Comparison of ENCODE assay signal across 8 mouse cellular contexts in genomic region chr19:32758793-32759161, GRCm38 (mm10). TPM values are rescaled to one million over a fixed set of nuclear protein-coding genes. Genes with fewer than 3 reads are reported as not detected.
DNase-seq lines count a peak whose midpoint lies in the region; ATAC-seq and TF ChIP-seq lines count a peak whose summit lies in the region.

No protein-coding gene starts in this region.

- peak; percentile 34 for DNase-seq in lung, embryonic 14.5 days
- no peak for DNase-seq in lung, adult 18-20 months
- DNase-seq in embryonic facial prominence, embryonic 10.5 days (ENCODE audit: low spot score): no peak
- no peak for DNase-seq in retina, embryonic 14.5 days (ENCODE audit: low spot score)
- no peak for DNase-seq in left cerebral cortex, postnatal 4 days
- no peak for DNase-seq in adrenal gland, postnatal 25 days

- no peak overlapping the region for H3K27ac ChIP-seq in lung, embryonic 14.5 days (ENCODE audit: low read depth)
- peak overlapping the region; percentile 98; the same call in 1 of the 2 replicates for H3K27ac ChIP-seq in embryonic facial prominence, embryonic 10.5 days (replicated peaks)
- peak overlapping the region; percentile 99; the same call in 1 of the 2 replicates for H3K27ac ChIP-seq in intestine, embryonic 15.5 days
- peak overlapping the region; percentile 98; the same call in 1 of the 2 replicates for H3K27ac ChIP-seq in neural tube, embryonic 14.5 days (ENCODE audit: low read depth, low read length)

- no peaks in the 10 kb centered on the region for H3K9me3 ChIP-seq in lung, embryonic 14.5 days (ENCODE audit: low read depth, low read length)
- no peaks in the 10 kb centered on the region for H3K9me3 ChIP-seq in embryonic facial prominence, embryonic 10.5 days
- no peaks in the 10 kb centered on the region for H3K9me3 ChIP-seq in intestine, embryonic 15.5 days
- no peaks in the 10 kb centered on the region for H3K9me3 ChIP-seq in neural tube, embryonic 14.5 days (ENCODE audit: control insufficient read depth, low read length)

- peak overlapping the region; percentile 97 for H3K9ac ChIP-seq in lung, embryonic 14.5 days
- peak overlapping the region; percentile 99 for H3K9ac ChIP-seq in intestine, embryonic 15.5 days
- peak overlapping the region; percentile 78; the same call in 1 of the 2 replicates for H3K9ac ChIP-seq in neural tube, embryonic 14.5 days (replicated peaks; ENCODE audit: low read depth, low read length)

- peaks cover 4% of the 10 kb centered on the region; the same call in 1 of the 2 replicates for H3K4me1 ChIP-seq in lung, embryonic 14.5 days (ENCODE audit: insufficient read depth)
- H3K4me1 ChIP-seq in embryonic facial prominence, embryonic 10.5 days: peaks cover 31% of the 10 kb centered on the region
- peaks cover 14% of the 10 kb centered on the region; the same call in 1 of the 2 replicates for H3K4me1 ChIP-seq in intestine, embryonic 15.5 days (replicated peaks)
- peaks cover 29% of the 10 kb centered on the region for H3K4me1 ChIP-seq in neural tube, embryonic 14.5 days (ENCODE audit: control insufficient read depth, insufficient read depth, low read length)

- no peaks in the 10 kb centered on the region for H3K27me3 ChIP-seq in lung, embryonic 14.5 days (ENCODE audit: insufficient read depth, low read length)
- H3K27me3 ChIP-seq in embryonic facial prominence, embryonic 10.5 days (replicated peaks; ENCODE audit: low read depth, poor library complexity, severe bottlenecking): peaks cover 15% of the 10 kb centered on the region
- 0 out of 2 replicates have a peak, but pooled peaks cover 3% of the 10 kb centered on the region for H3K27me3 ChIP-seq in intestine, embryonic 15.5 days (replicated peaks)
- no peaks in the 10 kb centered on the region for H3K27me3 ChIP-seq in neural tube, embryonic 14.5 days (ENCODE audit: control insufficient read depth, insufficient read depth, low read length)

- TF ChIP-seq CTCF in lung, embryonic 14.5 days (IDR thresholded peaks at IDR 0.05; ENCODE audit: low read depth): no peak

- WGBS in lung, embryonic 14.5 days: under 1% methylated on average over 11 of the region's 11 CpGs
- WGBS in embryonic facial prominence, embryonic 10.5 days: under 1% methylated on average over 11 of the region's 11 CpGs
- WGBS in intestine, embryonic 15.5 days: under 1% methylated on average over 11 of the region's 11 CpGs
- WGBS in neural tube, embryonic 14.5 days: 0% methylated on average over 11 of the region's 11 CpGs

- H3K4me3 ChIP-seq in lung, embryonic 14.5 days (ENCODE audit: low read depth, low read length): peak overlapping the region; percentile 99
- H3K4me3 ChIP-seq in embryonic facial prominence, embryonic 10.5 days: peak overlapping the region; percentile 89
- H3K4me3 ChIP-seq in intestine, embryonic 15.5 days (replicated peaks): peak overlapping the region; percentile 72
- peak overlapping the region; percentile 93 for H3K4me3 ChIP-seq in neural tube, embryonic 14.5 days (ENCODE audit: low read depth, low read length)

- intact Hi-C loops in left cerebral cortex, postnatal 4 days (cut with DNase I): loop anchor here (2.0 to 5.0 kb wide), 2 partner anchors 41 to 466 kb away; no protein-coding TSS in a partner anchor

- H3K36me3 ChIP-seq in lung, embryonic 14.5 days (ENCODE audit: insufficient read depth): 0 out of 2 replicates have a peak, but pooled peaks cover 7% of the 10 kb centered on the region
- peaks cover 17% of the 10 kb centered on the region for H3K36me3 ChIP-seq in embryonic facial prominence, embryonic 10.5 days (replicated peaks)
- no peaks in the 10 kb centered on the region for H3K36me3 ChIP-seq in intestine, embryonic 15.5 days
- H3K36me3 ChIP-seq in neural tube, embryonic 14.5 days (ENCODE audit: control insufficient read depth, insufficient read depth, low read length): no peaks in the 10 kb centered on the region

- H3K4me2 ChIP-seq in lung, embryonic 14.5 days: peak overlapping the region; percentile 93
- H3K4me2 ChIP-seq in intestine, embryonic 15.5 days (replicated peaks): peak overlapping the region; percentile 72
- peak overlapping the region; percentile 89 for H3K4me2 ChIP-seq in neural tube, embryonic 14.5 days (ENCODE audit: low read depth, low read length)

- ATAC-seq in lung, embryonic 14.5 days (ENCODE audit: insufficient read depth): no peak
- no peak for ATAC-seq in intestine, embryonic 15.5 days
- ATAC-seq in neural tube, embryonic 14.5 days (ENCODE audit: low read depth): no peak

RNA-seq across cellular contexts. Expression of gene Pten, which starts 1.5 kb away (rescaled TPM):
- 14.9 and 15.4 TPM in 2 replicates for polyA plus RNA-seq in lung, embryonic 14.5 days (2014; fragmentation: Nextera tagmentation; extraction: Ambion mirVana)
- polyA plus RNA-seq in embryonic facial prominence, embryonic 10.5 days (2016; fragmentation: Nextera tagmentation; extraction: Ambion mirVana): 6.7 and 6.9 TPM in 2 replicates
- polyA plus RNA-seq in intestine, embryonic 15.5 days (2015; fragmentation: Nextera tagmentation; extraction: Ambion mirVana): 10.1 TPM in 2 replicates
- polyA plus RNA-seq in neural tube, embryonic 14.5 days (2014; fragmentation: Nextera tagmentation; extraction: Ambion mirVana): 19.9 and 28.3 TPM in 2 replicates
- total RNA-seq in left cerebral cortex, postnatal 4 days (2021): 100 to 1,000 TPM; 144 to 149 TPM
- total RNA-seq in adrenal gland, postnatal 25 days (2021): 71.8 and 78.0 TPM in 2 replicates

RNA-seq across cellular contexts. Expression of gene Atad1, which starts 19.2 kb away (rescaled TPM):
- 66.9 and 67.6 TPM in 2 replicates for polyA plus RNA-seq in lung, embryonic 14.5 days (2014; fragmentation: Nextera tagmentation; extraction: Ambion mirVana)
- polyA plus RNA-seq in embryonic facial prominence, embryonic 10.5 days (2016; fragmentation: Nextera tagmentation; extraction: Ambion mirVana): 66.6 and 71.8 TPM in 2 replicates
- polyA plus RNA-seq in intestine, embryonic 15.5 days (2015; fragmentation: Nextera tagmentation; extraction: Ambion mirVana): 72.6 and 76.1 TPM in 2 replicates
- polyA plus RNA-seq in neural tube, embryonic 14.5 days (2014; fragmentation: Nextera tagmentation; extraction: Ambion mirVana): 132 and 140 TPM in 2 replicates
- total RNA-seq in left cerebral cortex, postnatal 4 days (2021): 100 to 1,000 TPM; 101 to 104 TPM
- 74.5 and 83.5 TPM in 2 replicates for total RNA-seq in adrenal gland, postnatal 25 days (2021)
